Mouse (Mus musculus) olfactory bulb, adult 2 months (tissue): ENCODE results near the gene Rnf214. TPM values are rescaled to one million over a fixed set of nuclear protein-coding genes. Genes with fewer than 3 reads are reported as not detected.

Experiments used
- H3K27ac ChIP-seq: fragments of 200-500 bp; 2 replicates; pipeline ENCODE4 v1.5.1; 2012; ENCODE audit warnings: low read depth, low read length; ENCODE audit not compliant: insufficient read depth
- H3K4me1 ChIP-seq: fragments of 200-500 bp; 2 replicates; pipeline ENCODE4 v1.6.1; 2012; ENCODE audit warnings: low read length; ENCODE audit not compliant: control insufficient read depth, insufficient read depth
- H3K4me3 ChIP-seq: fragments of 200-500 bp; 2 replicates; pipeline ENCODE4 v1.5.1; 2012; ENCODE audit warnings: mild to moderate bottlenecking, low read depth, low read length, moderate library complexity; ENCODE audit not compliant: insufficient read depth
- CTCF ChIP-seq: fragments of 200-500 bp; IDR thresholded peaks from 2 replicates; pipeline ENCODE4 v1.5.1; 2012; ENCODE audit warnings: low read depth, mild to moderate bottlenecking, low read length, moderate library complexity; ENCODE audit not compliant: insufficient read depth
- POLR2A ChIP-seq: fragments of 200-500 bp; IDR thresholded peaks from 2 replicates; pipeline ENCODE4 v1.6.1; 2012; ENCODE audit warnings: mild to moderate bottlenecking, low read depth, low read length, moderate library complexity; ENCODE audit not compliant: insufficient read depth
- WGBS: fragments of 180-500 bp; shearing (Covaris S2); methylation state at CpG from one replicate; pipeline ENCODE4 v1.1.7; 2018; 5-methylcytosine and 5-hydroxymethylcytosine counted together
- polyA plus RNA-seq: library from polyadenylated mRNA; stranded (reverse); fragments of >200 nt; gene quantifications from 2 replicates; pipeline ENCODE4 v1.2.4, GENCODE M21; 2012; ENCODE audit warnings: low replicate concordance; ENCODE audit not compliant: missing spikeins, insufficient read depth, insufficient read length

Gene Rnf214
- polyA plus RNA-seq, 1 experiment: not detected

DNA sequence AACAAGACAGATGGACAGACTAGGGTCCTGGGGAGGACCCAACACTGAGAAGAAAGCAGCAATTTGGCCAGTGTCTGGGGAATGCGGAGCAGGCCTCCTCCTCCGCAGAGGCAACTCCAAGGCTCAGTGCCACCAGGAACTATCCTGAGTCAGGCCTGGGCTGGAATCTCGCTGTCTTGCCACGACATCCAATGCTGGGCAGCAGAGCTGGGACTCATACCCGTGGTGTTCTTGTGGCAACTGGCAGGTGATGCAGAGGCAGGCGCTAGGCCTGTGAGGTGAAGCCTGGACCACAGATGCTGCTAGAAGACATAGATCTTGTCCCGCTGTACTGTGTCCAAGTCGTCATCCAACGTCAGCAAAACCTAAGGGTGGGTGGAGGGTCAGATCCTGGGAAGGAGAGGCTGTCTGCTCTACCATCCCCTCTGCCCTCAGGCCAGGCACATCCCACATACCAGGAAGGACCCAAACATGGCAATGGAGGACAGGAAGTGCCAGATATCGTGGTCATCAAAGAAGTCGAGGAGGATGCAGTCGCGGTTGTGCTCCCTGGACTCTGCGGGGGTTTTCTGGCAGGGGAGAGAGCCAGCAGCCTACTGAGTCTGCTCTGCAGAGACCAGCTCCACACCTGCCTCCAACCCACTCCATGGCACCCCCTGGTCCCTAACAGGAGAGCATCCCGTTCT, 32.4 kb upstream of the Rnf214 start:
- Histone ChIP-seq H3K27ac (no peak overlapping the region), H3K4me1 (peaks cover 6% of the 10 kb centered on the region; the same call in 1 of the 2 replicates), H3K4me3 (no peak overlapping the region)
- no peak for TF ChIP-seq POLR2A
- WGBS: 84% methylated on average over 15 of the region's 15 CpGs

DNA sequence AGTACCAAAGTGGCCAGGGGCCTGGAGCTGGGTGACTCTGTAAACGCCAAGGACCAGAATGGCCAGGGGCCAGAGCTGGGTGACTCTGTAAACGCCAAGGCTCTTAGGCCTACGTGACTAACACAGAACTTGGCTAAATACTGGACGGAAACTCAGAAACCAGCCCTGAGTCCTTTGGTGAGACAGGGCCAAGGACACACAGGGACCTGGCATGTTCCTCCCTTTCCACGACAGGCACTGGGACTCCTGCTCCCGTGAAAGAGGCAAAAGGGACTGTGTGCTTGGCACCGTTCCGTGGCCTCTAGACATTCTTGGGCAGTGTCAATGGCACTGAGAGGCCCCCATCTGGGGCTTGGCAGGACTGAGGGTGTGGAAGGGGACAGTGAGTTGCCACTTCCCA, 31.4 kb upstream of the Rnf214 start:
- no peak overlapping the region for H3K27ac ChIP-seq
- TF ChIP-seq POLR2A (no peak), CTCF (no peak)
- 62% methylated on average over 8 of the region's 8 CpGs for WGBS
- H3K4me3 ChIP-seq: no peak overlapping the region
- peaks cover 6% of the 10 kb centered on the region; the same call in 1 of the 2 replicates for H3K4me1 ChIP-seq

DNA sequence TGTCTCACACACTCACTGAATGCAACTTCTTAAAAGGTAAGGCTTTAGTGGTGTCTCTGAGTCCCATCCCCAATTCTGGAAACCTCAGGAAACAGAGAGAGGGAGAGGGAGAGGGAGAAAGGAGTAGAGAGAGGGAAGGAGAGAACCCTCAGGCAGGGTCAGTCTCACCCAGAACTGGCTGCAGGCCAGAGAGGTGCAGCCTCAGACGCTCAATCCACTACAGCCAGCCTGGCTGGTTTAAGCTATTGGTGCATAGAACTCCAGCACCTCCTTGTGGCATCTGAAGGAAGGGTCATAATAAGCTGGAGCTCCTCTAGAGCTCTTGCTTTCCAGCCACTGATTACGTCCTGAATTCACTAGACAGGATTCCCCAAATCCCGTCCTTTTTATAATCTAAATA, 30.2 kb upstream of the Rnf214 start:
- WGBS: 22% methylated on average over 3 of the region's 3 CpGs
- no peak overlapping the region for H3K4me3 ChIP-seq
- no peak overlapping the region for H3K27ac ChIP-seq
- TF ChIP-seq POLR2A: no peak
- no peak for TF ChIP-seq CTCF
- peaks cover 8% of the 10 kb centered on the region; the same call in 1 of the 2 replicates for H3K4me1 ChIP-seq

DNA sequence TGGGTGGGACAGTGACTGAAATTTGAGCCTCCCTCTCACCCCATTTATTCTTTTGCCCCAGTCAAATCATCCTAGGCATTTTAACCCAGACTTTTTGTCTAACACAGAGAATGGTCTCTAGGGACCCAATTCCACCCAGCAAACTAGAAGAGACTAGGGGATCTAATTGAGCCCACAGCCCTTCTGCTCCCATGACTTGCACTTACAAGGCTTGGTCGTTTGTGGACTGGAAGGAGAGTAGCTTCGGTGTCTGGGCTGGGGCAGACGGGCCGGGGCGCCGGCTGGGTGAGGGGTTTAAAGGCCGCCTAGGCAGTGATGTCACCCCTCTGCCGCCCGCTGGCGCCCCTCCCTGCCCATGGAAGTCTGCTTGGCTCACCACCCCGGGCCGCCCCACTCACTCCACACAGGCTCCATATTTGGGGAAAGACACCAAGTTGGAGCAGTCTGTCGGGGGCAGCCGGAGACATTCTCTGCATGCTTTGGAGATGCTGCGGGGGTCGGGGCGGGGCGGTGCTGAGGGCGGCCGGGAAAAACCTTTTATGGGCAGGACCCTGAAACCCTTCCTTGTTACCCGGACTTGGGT, 29.0 kb upstream of the Rnf214 start, which contains the start of gene Tagln:
Tagln (minus strand) TSS at position 431 of the 583 bp plus-strand sequence.
- TF ChIP-seq POLR2A (no peak), CTCF (no peak)
- Histone ChIP-seq H3K4me3 (no peak within 1 kb of the TSS), H3K27ac (no peak within 1 kb of the TSS), H3K4me1 (peaks cover 8% of the 10 kb centered on the region; the same call in 1 of the 2 replicates)
- WGBS: 12% methylated on average over 21 of the region's 21 CpGs

DNA sequence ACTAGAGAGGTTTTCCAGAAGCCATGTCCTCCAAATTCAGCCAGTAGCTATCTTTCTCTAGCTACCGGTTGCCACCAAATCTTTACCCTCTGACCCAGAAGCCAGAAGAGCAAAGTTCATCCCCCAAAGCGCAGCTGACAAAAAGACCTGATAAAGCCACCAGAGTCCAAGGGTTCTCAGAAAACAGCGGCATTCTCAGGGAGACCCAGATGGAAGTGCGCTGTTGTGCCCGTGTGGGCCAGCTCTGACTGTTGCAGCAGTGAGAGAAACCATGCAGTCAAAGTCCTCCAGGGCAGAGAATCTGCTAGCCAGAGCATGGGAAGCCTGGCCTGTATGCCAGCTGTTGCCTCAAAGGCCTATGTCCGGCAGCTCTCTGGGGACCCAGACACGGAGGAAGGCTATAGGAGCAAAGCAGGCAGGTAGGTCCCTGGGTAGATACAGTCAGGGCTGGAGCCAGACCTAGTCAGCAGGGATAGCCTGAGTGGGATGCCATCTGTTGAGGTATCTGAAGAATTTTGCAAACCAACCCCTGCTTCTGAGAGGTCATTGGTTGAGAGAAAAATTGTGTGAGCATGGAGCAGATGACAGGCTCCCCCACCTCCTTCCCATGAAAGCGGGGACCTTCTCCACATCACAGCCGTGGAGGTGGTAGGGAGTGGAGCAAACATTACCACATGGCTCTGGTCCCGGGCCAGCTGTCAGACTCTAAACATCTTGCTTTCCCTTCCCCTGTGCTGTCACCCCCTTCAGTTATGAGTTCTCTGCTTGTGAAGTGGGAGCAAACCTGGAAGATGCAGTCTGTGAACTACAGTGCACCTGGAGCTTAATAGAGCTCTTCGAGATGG, 26.1 kb upstream of the Rnf214 start:
- Histone ChIP-seq H3K27ac (no peak overlapping the region), H3K4me3 (no peak overlapping the region), H3K4me1 (peaks cover 8% of the 10 kb centered on the region; the same call in 1 of the 2 replicates)
- 74% methylated on average over 11 of the region's 11 CpGs for WGBS
- TF ChIP-seq CTCF: no peak
- TF ChIP-seq POLR2A: no peak

DNA sequence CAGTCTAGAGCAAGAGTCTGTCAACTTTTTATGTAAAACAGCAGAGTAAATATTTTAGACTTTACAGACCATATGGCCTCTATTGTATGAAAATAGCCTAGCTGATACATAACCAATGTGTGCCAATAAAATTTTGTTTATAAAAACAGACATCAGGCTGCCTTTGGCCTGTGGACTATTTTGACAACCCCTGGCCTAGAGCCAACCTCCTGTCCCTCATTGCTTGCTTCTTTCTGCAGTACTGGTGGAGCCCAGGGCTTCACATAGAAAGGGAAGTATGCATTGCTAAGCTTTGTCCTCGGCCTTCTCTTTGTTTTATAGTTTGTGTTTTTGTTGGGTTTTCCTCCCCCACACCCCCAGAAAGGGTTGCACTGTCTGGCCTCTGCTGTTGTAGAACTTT, 25.2 kb upstream of the Rnf214 start:
- no peak for TF ChIP-seq POLR2A
- no peak for TF ChIP-seq CTCF
- Histone ChIP-seq H3K4me1 (peaks cover 8% of the 10 kb centered on the region; the same call in 1 of the 2 replicates), H3K4me3 (no peak overlapping the region), H3K27ac (no peak overlapping the region)
- 33% methylated on average over 1 of the region's 1 CpGs for WGBS

DNA sequence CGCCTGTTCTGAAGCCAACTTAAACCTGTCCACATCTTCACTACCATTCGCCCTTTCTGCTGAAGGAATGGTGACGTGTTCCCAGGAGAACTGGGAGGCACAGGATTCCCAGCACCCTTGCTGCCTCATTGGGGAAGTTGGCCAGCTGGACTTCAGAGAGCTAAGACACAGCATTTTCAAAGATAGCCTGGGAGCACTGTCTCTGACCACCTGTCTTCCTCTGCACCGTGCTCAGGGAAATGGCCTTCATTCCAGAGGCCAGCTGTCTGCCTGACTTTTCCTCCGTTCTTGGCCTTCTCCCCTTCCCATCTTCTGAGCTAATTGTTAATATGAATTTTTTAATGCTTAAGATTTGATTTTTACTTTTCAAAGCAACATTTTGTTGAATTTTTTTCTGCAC, 22.6 kb upstream of the Rnf214 start:
- H3K4me3 ChIP-seq: no peak overlapping the region
- no peak overlapping the region for H3K27ac ChIP-seq
- no peak for TF ChIP-seq POLR2A
- no peak for TF ChIP-seq CTCF
- H3K4me1 ChIP-seq: 0 out of 2 replicates have a peak, but pooled peaks cover 2% of the 10 kb centered on the region
- 85% methylated on average over 5 of the region's 5 CpGs for WGBS

DNA sequence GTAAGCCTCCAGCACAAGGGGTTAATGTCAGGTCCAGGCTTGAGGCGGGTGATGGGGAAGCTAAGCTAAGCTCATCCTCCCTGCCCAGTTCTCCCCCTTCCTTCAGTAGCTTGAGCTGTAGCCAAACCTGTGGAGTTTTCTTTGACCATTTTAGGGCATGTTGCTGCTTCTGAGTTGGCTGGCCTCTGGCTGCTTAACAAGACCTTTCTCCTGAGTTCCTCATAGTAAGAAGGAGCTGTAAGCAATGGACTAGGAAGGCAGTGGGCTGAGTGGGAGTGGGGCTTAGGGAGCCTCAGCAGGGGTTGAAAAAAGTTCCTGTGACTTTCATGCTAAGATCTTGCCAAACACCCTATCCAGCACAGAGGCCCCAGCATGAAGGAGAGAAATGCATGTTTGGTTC, 13.2 kb upstream of the Rnf214 start:
- H3K4me3 ChIP-seq: no peak overlapping the region
- WGBS: 48% methylated on average over 1 of the region's 1 CpGs
- H3K4me1 ChIP-seq: peaks cover 8% of the 10 kb centered on the region
- TF ChIP-seq POLR2A (no peak), CTCF (no peak)
- H3K27ac ChIP-seq: no peak overlapping the region
